Mouse (Mus musculus): ENCODE data around the gene Ppp6r2.

The Ppp6r2 gene

GRCm38 (mm10) chr15:89182328-89182741 is 29.0 kb upstream of the Ppp6r2 start:
- in situ Hi-C loops (cut with MseI, MboI) = no loop called here

- in situ Hi-C loops (cut with MseI, MboI) = no loop called here
These were observed 28.5 kb upstream of the Ppp6r2 start for GRCm38 (mm10) chr15:89182842-89183241.

GRCm38 (mm10) chr15:89184141-89184936 is 27.0 kb upstream of the Ppp6r2 start:
- in situ Hi-C loops (cut with MseI, MboI) = no loop called here

GRCm38 (mm10) chr15:89184937-89185227 is 26.5 kb upstream of the Ppp6r2 start:
- in situ Hi-C loops (cut with MseI, MboI) = no loop called here

- in situ Hi-C loops (cut with MseI, MboI) = no loop called here
These were observed 16.1 kb upstream of the Ppp6r2 start for GRCm38 (mm10) chr15:89195261-89195681.

- in situ Hi-C loops (cut with MseI, MboI) = no loop called here
These were observed 15.6 kb upstream of the Ppp6r2 start for GRCm38 (mm10) chr15:89195690-89196312.

GRCm38 (mm10) chr15:89196313-89196706 is 15.0 kb upstream of the Ppp6r2 start, which contains the start of gene Dennd6b:
Gene Dennd6b (minus strand): TSS chr15:89196496.
- in situ Hi-C loops (cut with MseI, MboI) = no loop called here

GRCm38 (mm10) chr15:89197056-89197455 is 14.3 kb upstream of the Ppp6r2 start:
- in situ Hi-C loops (cut with MseI, MboI) = no loop called here

- in situ Hi-C loops (cut with MseI, MboI) = no loop called here
These were observed 3.9 kb upstream of the Ppp6r2 start for GRCm38 (mm10) chr15:89207457-89207856.

GRCm38 (mm10) chr15:89209886-89210761 is 1.2 kb upstream of the Ppp6r2 start:
- in situ Hi-C loops (cut with MseI, MboI) = no loop called here

- in situ Hi-C loops (cut with MseI, MboI) = no loop called here
These were observed 536 bp downstream of the Ppp6r2 start for GRCm38 (mm10) chr15:89211716-89212461.

- in situ Hi-C loops (cut with MseI, MboI) = no loop called here
These were observed 1.1 kb downstream of the Ppp6r2 start for GRCm38 (mm10) chr15:89212495-89212894.

GRCm38 (mm10) chr15:89213517-89213916 is 2.2 kb downstream of the Ppp6r2 start:
- in situ Hi-C loops (cut with MseI, MboI) = no loop called here

- in situ Hi-C loops (cut with MseI, MboI) = no loop called here
These were observed 3.6 kb downstream of the Ppp6r2 start for GRCm38 (mm10) chr15:89214953-89215352.

GRCm38 (mm10) chr15:89215611-89216233 is 4.4 kb downstream of the Ppp6r2 start:
- in situ Hi-C loops (cut with MseI, MboI) = no loop called here

GRCm38 (mm10) chr15:89233586-89233985 is 22.2 kb downstream of the Ppp6r2 start:
- in situ Hi-C loops (cut with MseI, MboI) = no loop called here

GRCm38 (mm10) chr15:89234052-89234451 is 22.7 kb downstream of the Ppp6r2 start:
- in situ Hi-C loops (cut with MseI, MboI) = no loop called here

GRCm38 (mm10) chr15:89239751-89240392 is 28.5 kb downstream of the Ppp6r2 start:
- in situ Hi-C loops (cut with MseI, MboI) = no loop called here

- in situ Hi-C loops (cut with MseI, MboI) = no loop called here
These were observed 29.7 kb downstream of the Ppp6r2 start for GRCm38 (mm10) chr15:89241025-89241424.

GRCm38 (mm10) chr15:89249063-89249462 is 37.7 kb downstream of the Ppp6r2 start:
- in situ Hi-C loops (cut with MseI, MboI) = no loop called here

GRCm38 (mm10) chr15:89255330-89255729 is 44.0 kb downstream of the Ppp6r2 start:
- in situ Hi-C loops (cut with MseI, MboI) = no loop called here
